Mouse (Mus musculus) megakaryocyte progenitor cell, adult 5-6 weeks (primary cell): ENCODE results near the gene Slc8a1. TPM values are rescaled to one million over a fixed set of nuclear protein-coding genes. Genes with fewer than 3 reads are reported as not detected.

Experiments used
- ATAC-seq: replicated peaks from 2 replicates; pipeline ENCODE4 v1.8.0; 2016; ENCODE audit warnings: mild to moderate bottlenecking, moderate TSS enrichment, inconsistent platforms; ENCODE audit not compliant: poor library complexity
- total RNA-seq, 2 experiments: library from RNA; stranded (forward) in 1 of 2; stranded (reverse) in 1 of 2; fragments of 157-497, 149-512 nt in 1 of 2; fragments of 200-1000 nt in 1 of 2; gene quantifications; 2 replicates each; pipeline versions ENCODE4 v1.2.3 to v1.2.4; 2015 to 2017

The Slc8a1 gene
- total RNA-seq (2015) (2.9 and 5.8 TPM in 2 replicates), total RNA-seq (2017) (4.5 and 4.8 TPM in 2 replicates)

- no peak for ATAC-seq
Observed at GRCm38 (mm10) chr17:81738311-81738755, at the start of gene Slc8a1. Slc8a1 (minus strand) TSS chr17:81738377.

GRCm38 (mm10) chr17:81787350-81787749, 49.2 kb upstream of the Slc8a1 start:
- ATAC-seq, result peak; percentile 96

- peak; percentile 85 for ATAC-seq
Observed at GRCm38 (mm10) chr17:81782326-81782725, 44.1 kb upstream of the Slc8a1 start.

GRCm38 (mm10) chr17:81781491-81781890, 43.3 kb upstream of the Slc8a1 start:
- ATAC-seq, result no peak

- peak; percentile 60 for ATAC-seq
Observed at GRCm38 (mm10) chr17:81779883-81780282, 41.7 kb upstream of the Slc8a1 start.

GRCm38 (mm10) chr17:81750664-81751063, 12.5 kb upstream of the Slc8a1 start:
- no peak for ATAC-seq

- no peak for ATAC-seq
Observed at GRCm38 (mm10) chr17:81743034-81743433, 4.9 kb upstream of the Slc8a1 start.

- ATAC-seq, result no peak
Observed at GRCm38 (mm10) chr17:81740576-81740975, 2.4 kb upstream of the Slc8a1 start.

GRCm38 (mm10) chr17:81737779-81738178, 398 bp downstream of the Slc8a1 start:
- no peak for ATAC-seq

GRCm38 (mm10) chr17:81737309-81737708, 868 bp downstream of the Slc8a1 start:
- ATAC-seq, result no peak

- ATAC-seq, result no peak
Observed at GRCm38 (mm10) chr17:81735583-81735982, 2.6 kb downstream of the Slc8a1 start.

GRCm38 (mm10) chr17:81729891-81730290, 8.3 kb downstream of the Slc8a1 start:
- no peak for ATAC-seq

GRCm38 (mm10) chr17:81712273-81712751, 25.9 kb downstream of the Slc8a1 start:
- ATAC-seq, result peak; percentile 97

GRCm38 (mm10) chr17:81704761-81705160, 33.4 kb downstream of the Slc8a1 start:
- peak; percentile 94 for ATAC-seq

GRCm38 (mm10) chr17:81703258-81703657, 34.9 kb downstream of the Slc8a1 start:
- ATAC-seq, result peak; percentile 17

GRCm38 (mm10) chr17:81701701-81702100, 36.5 kb downstream of the Slc8a1 start:
- no peak for ATAC-seq

- peak; percentile 30; the same call in 1 of the 2 replicates for ATAC-seq
Observed at GRCm38 (mm10) chr17:81698789-81699188, 39.4 kb downstream of the Slc8a1 start.

GRCm38 (mm10) chr17:81697695-81698094, 40.5 kb downstream of the Slc8a1 start:
- 0 out of 2 replicates have a peak, but pooled peaks have one; percentile 42 for ATAC-seq

GRCm38 (mm10) chr17:81694977-81695376, 43.2 kb downstream of the Slc8a1 start:
- ATAC-seq, result peak; percentile 47

GRCm38 (mm10) chr17:81679616-81680015, 58.6 kb downstream of the Slc8a1 start:
- ATAC-seq, result peak; percentile 88

- no peak for ATAC-seq
Observed at GRCm38 (mm10) chr17:81677450-81677849, 60.7 kb downstream of the Slc8a1 start.

- peak; percentile 32; the same call in 1 of the 2 replicates for ATAC-seq
Observed at GRCm38 (mm10) chr17:81676203-81676602, 62.0 kb downstream of the Slc8a1 start.

- no peak for ATAC-seq
Observed at GRCm38 (mm10) chr17:81671245-81671644, 66.9 kb downstream of the Slc8a1 start.
